Mouse (Mus musculus): ENCODE data around the gene Mthfd1l.

GRCm38 (mm10) chr10:4002711-4003110 lies 29.8 kb downstream of the Mthfd1l start:
- no peak for TF ChIP-seq CTCF (IDR thresholded peaks at IDR 0.05)
- TF ChIP-seq POLR2A (IDR thresholded peaks at IDR 0.05; ENCODE audit: insufficient read depth, low read depth, low read length), result no peak

All from heart, adult 2 months (tissue).